Mouse (Mus musculus) cerebellum, postnatal 10 days (tissue): ENCODE data around the gene Ahr.
A peak's percentile ranks its signal among the peaks of the same experiment; 100 is the strongest.

Experiments
- DNase-seq, 2 experiments: peaks; one replicate each; pipeline ENCODE4 v3.0.0; 2021; ENCODE audit warnings: mixed read lengths in 2 of 2

Gene Ahr

GRCm38 (mm10) chr12:35501476-35501875, 33.4 kb downstream of the Ahr start:
- no peak for DNase-seq

- peak in 1 of 2 experiments; percentile 3 for DNase-seq
Measured at GRCm38 (mm10) chr12:35495195-35495594, 39.6 kb downstream of the Ahr start.

DNA sequence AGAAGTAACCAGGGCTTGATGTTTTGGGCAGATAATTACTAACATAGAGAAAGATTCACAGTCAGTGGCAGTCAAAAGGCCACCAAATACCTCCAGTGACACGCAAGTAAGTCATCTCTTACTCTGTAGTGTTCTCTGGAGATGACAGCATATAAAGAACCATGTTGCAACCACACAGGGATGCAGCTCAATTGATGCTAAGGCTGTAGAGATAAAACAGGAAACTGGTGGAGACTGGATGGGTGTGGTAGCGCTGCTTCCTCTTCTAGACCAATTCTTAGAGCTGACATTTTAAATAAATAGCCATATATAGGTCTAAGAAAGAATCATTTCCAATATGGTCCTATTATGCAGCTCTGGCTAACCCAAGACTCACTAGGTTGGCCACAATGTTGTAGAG, 54.1 kb downstream of the Ahr start:
- DNase-seq, result no peak

DNA sequence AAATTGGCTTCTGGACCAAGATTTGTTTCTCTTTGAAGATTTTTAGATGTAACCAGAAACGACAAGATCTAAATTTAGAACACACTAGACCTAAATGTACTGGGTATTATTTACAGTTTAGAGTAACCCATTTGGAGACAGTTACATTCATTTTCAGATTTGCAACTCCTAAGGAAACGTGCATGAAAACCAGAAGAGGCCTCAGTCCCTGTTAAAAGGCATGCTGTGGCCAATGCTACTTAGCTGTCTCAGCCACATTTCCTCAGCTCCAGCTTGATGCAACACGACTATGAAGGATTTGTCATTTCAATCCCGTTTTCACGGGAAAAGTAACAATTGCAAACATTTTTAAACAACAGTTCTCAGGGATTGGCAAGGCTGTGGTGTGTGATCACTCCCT, 55.9 kb downstream of the Ahr start:
- no peak for DNase-seq

- DNase-seq, result no peak
Measured at GRCm38 (mm10) chr12:35463457-35463856, 71.4 kb downstream of the Ahr start.

DNA sequence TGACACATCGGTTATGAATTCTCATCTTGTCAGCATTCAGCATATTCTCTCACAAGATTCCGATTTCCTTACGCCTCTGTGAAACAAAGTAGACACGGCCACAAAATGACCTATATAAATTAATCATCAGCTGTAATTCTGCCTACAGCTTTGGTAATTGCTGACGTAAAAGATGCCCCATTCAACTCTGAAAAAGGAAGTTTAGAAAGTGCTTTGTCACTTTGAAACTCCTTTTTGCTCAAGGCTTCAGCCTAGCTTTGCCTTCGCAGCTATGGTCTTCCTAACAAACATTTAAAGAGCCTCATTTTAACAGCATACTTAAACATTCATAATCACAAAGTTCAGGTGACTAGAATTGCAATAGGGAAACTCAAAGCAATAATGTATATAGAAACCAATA, 72.2 kb downstream of the Ahr start:
- DNase-seq, result no peak

DNA sequence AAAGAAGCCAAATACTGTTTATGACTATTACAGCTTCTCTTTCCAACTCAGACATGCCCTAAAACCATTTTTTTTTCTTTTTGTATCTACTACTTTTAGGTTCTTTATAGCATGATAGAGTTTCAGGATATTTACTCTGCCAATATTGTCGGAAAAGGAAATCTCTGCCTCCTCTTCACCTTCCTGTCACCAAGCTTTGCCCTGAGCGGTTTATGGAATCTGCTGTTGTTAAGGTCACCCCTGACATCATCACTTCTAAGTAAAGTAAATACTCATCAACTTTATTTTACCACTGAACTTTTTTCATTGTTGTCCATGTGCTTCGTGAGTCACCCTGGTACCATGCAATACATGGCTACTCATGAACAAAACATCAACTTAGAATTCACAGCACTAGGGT, 75.2 kb downstream of the Ahr start:
- DNase-seq, result no peak
